Mouse (Mus musculus) B cell, adult 67 days (primary cell): ENCODE measurements around the gene Rundc3a. TPM values are rescaled to one million over a fixed set of nuclear protein-coding genes. Genes with fewer than 3 reads are reported as not detected.

Source experiments
- total RNA-seq, 2 experiments: library from RNA; stranded (reverse); gene quantifications; 4 replicates each; pipeline ENCODE4 v1.2.4; 2023

Gene Rundc3a
- total RNA-seq = 1 to 10 TPM in 1 of 2 experiments, under 1 TPM in 1; 0.56 to 2.4 TPM

DNA sequence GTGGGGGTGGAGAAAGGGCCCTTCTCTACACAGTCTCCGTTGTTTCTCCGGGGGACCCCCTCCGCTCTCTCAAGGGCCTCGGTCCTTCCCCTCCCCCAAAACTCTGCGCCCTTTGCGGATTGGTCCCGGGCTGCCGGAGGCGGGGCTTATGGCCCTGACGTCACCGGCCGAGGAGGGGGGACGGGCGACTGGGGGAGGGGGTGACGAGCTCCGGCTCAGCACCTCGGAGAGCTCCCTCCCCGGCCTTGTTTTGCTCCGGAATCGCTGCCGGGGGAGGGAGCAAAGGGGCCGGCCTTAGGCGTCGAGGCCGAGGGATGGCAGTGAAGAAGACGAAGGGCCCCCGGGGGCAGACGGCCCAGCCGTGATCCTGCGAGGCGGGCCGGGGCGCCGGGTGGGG, at the start of gene Rundc3a:
TSS of gene Rundc3a (plus strand) at position 166 of the 397 bp plus-strand sequence.

DNA sequence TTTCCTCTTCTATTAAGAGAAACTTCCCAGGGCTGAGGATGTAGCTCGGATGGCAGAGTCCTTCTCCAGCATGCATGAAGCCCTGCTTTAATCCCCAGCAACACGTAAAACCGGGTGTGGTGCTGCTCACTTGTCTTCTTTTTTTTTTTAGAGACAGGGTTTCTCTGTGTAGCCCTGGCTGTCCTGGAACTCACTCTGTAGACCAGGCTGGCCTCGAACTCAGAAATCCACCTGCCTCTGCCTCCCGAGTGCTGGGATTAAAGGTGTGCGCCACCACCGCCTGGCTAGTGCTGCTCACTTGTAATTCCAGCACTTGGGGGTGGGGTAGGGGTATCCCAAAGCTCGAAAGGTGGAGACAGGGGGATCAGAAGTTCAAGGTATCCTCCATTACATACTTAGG, 27.1 kb upstream of the Rundc3a start, which contains the start of gene Slc4a1:
TSS of gene Slc4a1 (minus strand) at position 101 of the 400 bp plus-strand sequence.

GRCm38 (mm10) chr11:102407834-102408215, 14.6 kb downstream of the Rundc3a start, which contains the start of gene Slc25a39:
Slc25a39 (minus strand) TSS chr11:102407946.

GRCm38 (mm10) chr11:102430121-102431017, 37.2 kb downstream of the Rundc3a start, which contains the start of gene Grn:
Grn (plus strand) TSS chr11:102430315.

DNA sequence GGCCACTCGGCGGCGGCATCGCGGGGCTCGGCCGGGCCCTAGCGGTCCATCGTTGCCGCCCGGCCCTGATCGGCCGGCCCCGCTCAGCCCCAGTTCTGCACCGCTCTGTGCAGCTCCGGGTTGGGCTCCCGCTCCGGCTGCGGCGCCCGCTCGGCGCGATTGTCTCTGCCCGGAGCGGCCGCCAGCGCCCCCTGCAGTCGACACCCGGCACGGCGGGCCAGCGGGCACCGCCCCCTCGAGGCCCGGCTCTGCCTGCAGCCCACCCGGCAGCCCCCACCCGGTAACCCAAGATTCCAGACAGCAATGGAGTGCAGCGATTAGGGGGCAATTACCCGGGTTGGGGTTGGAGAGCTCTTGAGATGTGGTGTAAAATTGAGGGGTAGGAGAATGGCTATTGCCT, 54.3 kb downstream of the Rundc3a start, which contains the start of gene Fam171a2:
TSS of gene Fam171a2 (minus strand) at position 186 of the 400 bp plus-strand sequence.

Other genes with a start within 250 kb of the Rundc3a start
- not detected for gene Nags, start 247.9 kb upstream of the Rundc3a start, total RNA-seq
- gene Tmem101, start 237.0 kb upstream of the Rundc3a start, total RNA-seq = 10 to 100 TPM in 1 of 2 experiments, 1 to 10 TPM in 1; 8.4 to 17.1 TPM
- gene Lsm12, start 208.1 kb upstream of the Rundc3a start, total RNA-seq = 10 to 100 TPM; 53.8 to 57.7 TPM
- gene G6pc3, start 203.8 kb upstream of the Rundc3a start, total RNA-seq = 10 to 100 TPM; 44.4 to 48.9 TPM
- gene Hdac5, start 163.2 kb upstream of the Rundc3a start, total RNA-seq = 100 to 1,000 TPM; 117 to 132 TPM
- gene BC030867, start 144.5 kb upstream of the Rundc3a start, total RNA-seq = under 1 TPM; 0.71 to 0.96 TPM
- gene Asb16, start 124.7 kb upstream of the Rundc3a start, total RNA-seq = not detected
- gene Tmub2, start 108.5 kb upstream of the Rundc3a start, total RNA-seq = 10 to 100 TPM; 43.7 to 45.4 TPM
- gene Atxn7l3, start 96.8 kb upstream of the Rundc3a start, total RNA-seq = 10 to 100 TPM; 72.1 to 73.0 TPM
- gene Ubtf, start 73.7 kb upstream of the Rundc3a start, total RNA-seq = 100 to 1,000 TPM; 172 to 178 TPM
- under 1 TPM in 1 of 2 experiments, not detected in 1; 0.70 TPM for gene Slc4a1, start 27.2 kb upstream of the Rundc3a start, total RNA-seq
- 10 to 100 TPM; 41.6 to 41.8 TPM for gene Slc25a39, start 14.5 kb downstream of the Rundc3a start, total RNA-seq
- 10 to 100 TPM; 62.2 to 72.9 TPM for gene Grn, start 36.9 kb downstream of the Rundc3a start, total RNA-seq
- gene Fam171a2, start 54.3 kb downstream of the Rundc3a start, total RNA-seq = not detected
- gene Itga2b, start 76.7 kb downstream of the Rundc3a start, total RNA-seq = 1 to 10 TPM; 6.4 to 7.9 TPM
- 10 to 100 TPM; 61.3 to 65.5 TPM for gene Gpatch8, start 163.0 kb downstream of the Rundc3a start, total RNA-seq
- gene Gm11627, start 186.1 kb downstream of the Rundc3a start, total RNA-seq = not detected
- not detected for gene Fzd2, start 211.0 kb downstream of the Rundc3a start, total RNA-seq